Mouse (Mus musculus): ENCODE data around the gene St3gal3. TPM values are rescaled to one million over a fixed set of nuclear protein-coding genes. Genes with fewer than 3 reads are reported as not detected.

Gene St3gal3
- polyA plus RNA-seq, 1 experiment from 2014 or later = 6.7 TPM

DNA sequence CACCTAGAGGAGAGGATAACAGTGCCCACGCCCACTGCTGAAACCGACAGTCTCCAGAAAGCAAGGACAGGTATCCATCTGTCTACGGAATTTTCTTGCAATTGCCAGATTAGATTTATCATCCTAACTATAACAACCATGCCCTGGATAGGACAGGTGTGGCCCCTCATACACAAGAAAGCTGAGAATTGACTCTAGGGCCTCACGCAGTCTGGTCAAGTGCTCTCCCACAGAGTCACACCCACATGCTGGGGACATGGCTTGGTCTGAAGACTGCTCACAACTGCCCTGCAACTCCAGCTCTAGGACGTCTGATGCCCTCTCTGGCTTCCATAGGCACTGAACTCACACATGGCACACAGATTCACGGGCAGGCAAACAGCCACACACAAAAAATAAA lies 61.6 kb downstream of the St3gal3 start:
- no peak overlapping the region for H3K27ac ChIP-seq (ENCODE audit: low read length)
- no peaks in the 10 kb centered on the region for H3K36me3 ChIP-seq (ENCODE audit: control insufficient read depth, insufficient read depth, low read length)
- no peak overlapping the region for H3K9ac ChIP-seq (ENCODE audit: low read length)
- no peaks in the 10 kb centered on the region for H3K27me3 ChIP-seq (ENCODE audit: control insufficient read depth, insufficient read depth, low read depth, low read length)
- no peak overlapping the region for H3K4me2 ChIP-seq (ENCODE audit: low read depth, low read length)
- H3K9me3 ChIP-seq (ENCODE audit: control insufficient read depth, low read length) = 0 out of 2 replicates have a peak, but pooled peaks cover 4% of the 10 kb centered on the region
- H3K4me1 ChIP-seq (replicated peaks; ENCODE audit: control insufficient read depth, insufficient read depth, low read length) = peaks cover 4% of the 10 kb centered on the region; the same call in 1 of the 2 replicates
- WGBS = 78% methylated on average over 6 of the region's 6 CpGs
- H3K4me3 ChIP-seq (ENCODE audit: low read length) = no peak overlapping the region
- ATAC-seq (ENCODE audit: low read depth) = no peak

GRCm38 (mm10) chr4:118071891-118072290 lies 62.8 kb downstream of the St3gal3 start:
- H3K9ac ChIP-seq (ENCODE audit: low read length) = no peak overlapping the region
- H3K4me1 ChIP-seq (replicated peaks; ENCODE audit: control insufficient read depth, insufficient read depth, low read length) = no peaks in the 10 kb centered on the region
- no peak overlapping the region for H3K27ac ChIP-seq (ENCODE audit: low read length)
- H3K4me2 ChIP-seq (ENCODE audit: low read depth, low read length) = no peak overlapping the region
- WGBS = 73% methylated on average over 7 of the region's 7 CpGs
- H3K27me3 ChIP-seq (ENCODE audit: control insufficient read depth, insufficient read depth, low read depth, low read length) = no peaks in the 10 kb centered on the region
- 0 out of 2 replicates have a peak, but pooled peaks cover 4% of the 10 kb centered on the region for H3K9me3 ChIP-seq (ENCODE audit: control insufficient read depth, low read length)
- no peaks in the 10 kb centered on the region for H3K36me3 ChIP-seq (ENCODE audit: control insufficient read depth, insufficient read depth, low read length)
- H3K4me3 ChIP-seq (ENCODE audit: low read length) = no peak overlapping the region
- ATAC-seq (ENCODE audit: low read depth) = no peak

DNA sequence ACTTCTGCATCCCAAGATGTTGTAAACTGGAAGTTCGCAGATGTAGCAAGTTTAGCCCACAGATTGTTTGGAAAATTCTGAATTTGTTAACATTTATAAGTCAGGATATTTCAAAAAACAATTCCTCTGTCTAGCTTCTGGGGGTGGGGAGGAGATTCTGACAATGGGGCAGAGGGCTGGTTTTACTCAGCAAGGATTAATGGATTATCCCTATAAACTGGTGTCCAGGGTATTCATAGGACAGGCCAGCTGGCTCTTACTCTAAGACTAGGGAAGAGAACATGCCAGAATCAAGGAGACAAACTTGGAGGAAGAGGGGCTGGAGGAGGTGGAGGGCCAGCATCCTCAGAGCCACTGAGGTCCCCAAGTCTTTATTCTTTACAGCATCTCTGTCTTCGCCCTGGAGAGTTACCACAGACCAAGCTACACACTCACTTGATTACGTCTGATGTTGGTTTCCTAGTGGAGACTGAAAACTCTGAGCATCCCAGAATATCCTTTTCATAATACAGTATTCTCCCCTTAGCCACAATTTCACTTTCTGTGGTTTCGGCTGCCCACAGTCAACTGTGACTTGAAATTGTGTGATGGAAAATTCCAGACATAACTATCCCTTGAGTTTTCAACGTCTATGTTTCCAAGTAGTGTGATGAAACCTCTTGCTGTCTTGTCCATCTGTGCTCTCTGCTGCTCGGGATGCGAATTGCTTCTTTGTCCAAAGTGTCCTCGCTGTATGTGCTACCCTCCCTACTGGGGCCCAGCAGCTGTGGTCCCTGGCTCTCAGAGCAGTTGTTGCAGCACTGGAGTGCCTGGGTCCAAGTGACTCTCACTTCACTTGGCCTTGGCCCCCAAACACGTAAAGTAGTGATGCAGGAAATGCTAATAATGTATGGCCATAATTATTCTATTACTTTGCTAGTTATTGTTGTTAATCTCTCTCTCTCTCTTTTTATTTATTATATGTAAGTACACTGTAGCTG lies 64.2 kb downstream of the St3gal3 start:
- no peak overlapping the region for H3K4me2 ChIP-seq (ENCODE audit: low read depth, low read length)
- no peaks in the 10 kb centered on the region for H3K36me3 ChIP-seq (ENCODE audit: control insufficient read depth, insufficient read depth, low read length)
- H3K27me3 ChIP-seq (ENCODE audit: control insufficient read depth, insufficient read depth, low read depth, low read length) = no peaks in the 10 kb centered on the region
- H3K9ac ChIP-seq (ENCODE audit: low read length) = no peak overlapping the region
- WGBS = 84% methylated on average over 9 of the region's 9 CpGs
- no peaks in the 10 kb centered on the region for H3K4me1 ChIP-seq (replicated peaks; ENCODE audit: control insufficient read depth, insufficient read depth, low read length)
- 0 out of 2 replicates have a peak, but pooled peaks cover 4% of the 10 kb centered on the region for H3K9me3 ChIP-seq (ENCODE audit: control insufficient read depth, low read length)
- H3K4me3 ChIP-seq (ENCODE audit: low read length) = no peak overlapping the region
- H3K27ac ChIP-seq (ENCODE audit: low read length) = no peak overlapping the region
- ATAC-seq (ENCODE audit: low read depth) = no peak

- H3K27ac ChIP-seq (ENCODE audit: low read length) = peak overlapping the region; percentile 62; the same call in 1 of the 2 replicates
- no peaks in the 10 kb centered on the region for H3K9me3 ChIP-seq (ENCODE audit: control insufficient read depth, low read length)
- no peak overlapping the region for H3K9ac ChIP-seq (ENCODE audit: low read length)
- ATAC-seq (ENCODE audit: low read depth) = no peak
- no peak overlapping the region for H3K4me2 ChIP-seq (ENCODE audit: low read depth, low read length)
- H3K4me1 ChIP-seq (replicated peaks; ENCODE audit: control insufficient read depth, insufficient read depth, low read length) = peaks cover 34% of the 10 kb centered on the region
- no peak overlapping the region for H3K4me3 ChIP-seq (ENCODE audit: low read length)
- no peaks in the 10 kb centered on the region for H3K36me3 ChIP-seq (ENCODE audit: control insufficient read depth, insufficient read depth, low read length)
- no peaks in the 10 kb centered on the region for H3K27me3 ChIP-seq (ENCODE audit: control insufficient read depth, insufficient read depth, low read depth, low read length)
- WGBS = 37% methylated on average over 9 of the region's 9 CpGs
Observed at GRCm38 (mm10) chr4:118061809-118062463, 72.8 kb downstream of the St3gal3 start.

- H3K9ac ChIP-seq (ENCODE audit: low read length) = no peak overlapping the region
- WGBS = 74% methylated on average over 13 of the region's 13 CpGs
- ATAC-seq (ENCODE audit: low read depth) = peak; percentile 82
- no peaks in the 10 kb centered on the region for H3K9me3 ChIP-seq (ENCODE audit: control insufficient read depth, low read length)
- H3K27ac ChIP-seq (ENCODE audit: low read length) = peak overlapping the region; percentile 62
- peaks cover 40% of the 10 kb centered on the region for H3K4me1 ChIP-seq (replicated peaks; ENCODE audit: control insufficient read depth, insufficient read depth, low read length)
- no peaks in the 10 kb centered on the region for H3K36me3 ChIP-seq (ENCODE audit: control insufficient read depth, insufficient read depth, low read length)
- no peak overlapping the region for H3K4me2 ChIP-seq (ENCODE audit: low read depth, low read length)
- H3K4me3 ChIP-seq (ENCODE audit: low read length) = no peak overlapping the region
- no peaks in the 10 kb centered on the region for H3K27me3 ChIP-seq (ENCODE audit: control insufficient read depth, insufficient read depth, low read depth, low read length)
Observed at GRCm38 (mm10) chr4:118060915-118061530, 73.7 kb downstream of the St3gal3 start.

DNA sequence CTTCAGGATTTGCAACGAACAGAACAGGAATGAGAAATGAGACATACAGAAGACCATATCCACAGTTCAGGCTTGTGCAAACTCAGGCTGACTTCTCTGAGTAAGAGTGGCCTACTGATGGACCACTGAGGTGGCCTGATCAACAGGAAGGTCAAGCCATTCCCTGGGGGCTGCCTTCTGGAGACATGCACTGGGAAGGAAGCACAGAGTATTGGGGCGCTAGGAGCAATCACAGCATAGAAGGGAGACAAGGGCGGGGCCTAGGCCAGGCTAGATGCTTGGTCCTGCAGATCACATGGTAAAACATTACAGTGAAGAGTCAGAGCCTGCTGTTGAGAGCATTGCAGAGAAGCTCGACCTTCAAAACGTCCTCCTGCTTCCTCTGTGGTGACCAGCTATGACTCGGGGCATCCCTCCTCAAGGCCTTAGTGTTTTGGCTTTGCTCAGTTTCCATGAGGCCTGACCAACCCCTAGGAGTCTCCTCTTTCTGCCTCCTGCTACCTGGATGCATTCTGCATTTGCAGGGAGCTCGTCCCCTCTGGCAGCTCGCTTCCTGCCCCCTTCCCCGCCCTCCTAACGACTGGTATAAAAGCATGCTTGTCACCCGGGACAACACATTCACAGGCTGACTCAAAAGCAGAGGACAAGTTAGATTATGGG lies 74.8 kb downstream of the St3gal3 start:
- Histone ChIP-seq H3K9ac (ENCODE audit: low read length) (no peak overlapping the region), H3K4me3 (ENCODE audit: low read length) (no peak overlapping the region), H3K4me2 (ENCODE audit: low read depth, low read length) (no peak overlapping the region), H3K9me3 (ENCODE audit: control insufficient read depth, low read length) (no peaks in the 10 kb centered on the region), H3K4me1 (replicated peaks; ENCODE audit: control insufficient read depth, insufficient read depth, low read length) (peaks cover 43% of the 10 kb centered on the region), H3K36me3 (ENCODE audit: control insufficient read depth, insufficient read depth, low read length) (no peaks in the 10 kb centered on the region), H3K27me3 (ENCODE audit: control insufficient read depth, insufficient read depth, low read depth, low read length) (no peaks in the 10 kb centered on the region), H3K27ac (ENCODE audit: low read length) (no peak overlapping the region)
- WGBS = 65% methylated on average over 11 of the region's 11 CpGs
- no peak for ATAC-seq (ENCODE audit: low read depth)

DNA sequence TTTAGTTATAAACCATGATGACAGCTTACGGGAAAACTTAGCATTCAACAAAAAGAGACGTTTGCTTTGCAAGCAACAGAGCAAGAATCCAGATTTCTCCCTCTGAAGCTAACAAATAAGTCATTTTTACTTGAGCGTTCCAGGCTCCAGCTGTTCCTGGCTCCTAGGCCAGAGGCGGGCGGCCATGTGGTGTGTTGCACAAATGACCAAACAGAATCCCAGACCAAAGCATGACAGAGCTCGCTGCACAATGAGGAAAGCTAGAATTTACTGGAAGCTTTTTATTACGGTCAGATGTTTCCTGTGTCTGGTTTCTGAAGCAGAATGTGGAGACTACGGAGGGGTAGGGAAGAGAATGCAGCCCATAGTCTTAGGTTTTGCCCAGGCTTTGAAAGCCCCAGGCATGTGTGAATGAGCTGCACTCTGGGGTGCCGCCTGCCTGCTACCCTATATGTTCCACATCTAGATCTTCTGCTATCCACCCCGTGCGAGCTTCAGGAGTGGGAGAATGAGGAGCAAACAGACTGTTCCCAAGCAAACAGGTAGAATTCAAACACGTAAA lies 76.5 kb downstream of the St3gal3 start:
- no peaks in the 10 kb centered on the region for H3K27me3 ChIP-seq (ENCODE audit: control insufficient read depth, insufficient read depth, low read depth, low read length)
- no peak overlapping the region for H3K4me3 ChIP-seq (ENCODE audit: low read length)
- no peaks in the 10 kb centered on the region for H3K9me3 ChIP-seq (ENCODE audit: control insufficient read depth, low read length)
- H3K27ac ChIP-seq (ENCODE audit: low read length) = peak overlapping the region; percentile 86
- H3K4me2 ChIP-seq (ENCODE audit: low read depth, low read length) = no peak overlapping the region
- no peaks in the 10 kb centered on the region for H3K36me3 ChIP-seq (ENCODE audit: control insufficient read depth, insufficient read depth, low read length)
- H3K9ac ChIP-seq (ENCODE audit: low read length) = no peak overlapping the region
- peak; percentile 69 for ATAC-seq (ENCODE audit: low read depth)
- WGBS = 44% methylated on average over 12 of the region's 12 CpGs
- H3K4me1 ChIP-seq (replicated peaks; ENCODE audit: control insufficient read depth, insufficient read depth, low read length) = peaks cover 50% of the 10 kb centered on the region

DNA sequence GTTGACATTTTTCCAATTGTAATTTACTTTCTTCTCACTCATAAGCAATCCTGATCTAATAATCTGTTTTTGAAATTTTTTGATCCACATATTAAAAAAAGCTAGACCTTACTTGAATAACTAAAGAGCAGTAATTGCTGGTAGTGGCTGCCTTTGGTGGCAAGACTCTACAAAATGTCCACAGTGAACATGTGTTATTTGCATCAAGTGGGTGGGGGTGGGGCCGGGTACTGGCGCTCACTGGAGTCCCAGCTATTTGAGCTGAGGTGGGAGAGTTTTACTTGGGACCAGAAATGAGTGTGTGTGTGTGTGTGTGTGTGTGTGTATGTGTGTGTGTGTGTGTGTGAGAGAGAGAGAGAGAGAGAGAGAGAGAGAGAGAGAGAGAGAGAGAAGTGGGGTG lies 77.6 kb downstream of the St3gal3 start:
- Histone ChIP-seq H3K4me1 (replicated peaks; ENCODE audit: control insufficient read depth, insufficient read depth, low read length) (peaks cover 46% of the 10 kb centered on the region), H3K27me3 (ENCODE audit: control insufficient read depth, insufficient read depth, low read depth, low read length) (no peaks in the 10 kb centered on the region), H3K9me3 (ENCODE audit: control insufficient read depth, low read length) (no peaks in the 10 kb centered on the region), H3K4me2 (ENCODE audit: low read depth, low read length) (no peak overlapping the region), H3K9ac (ENCODE audit: low read length) (no peak overlapping the region), H3K36me3 (ENCODE audit: control insufficient read depth, insufficient read depth, low read length) (no peaks in the 10 kb centered on the region), H3K27ac (ENCODE audit: low read length) (no peak overlapping the region), H3K4me3 (ENCODE audit: low read length) (no peak overlapping the region)
- 29% methylated on average over 2 of the region's 2 CpGs for WGBS
- ATAC-seq (ENCODE audit: low read depth) = no peak
